Mouse (Mus musculus): ENCODE results near the gene Mknk2.

- TF ChIP-seq CTCF (IDR thresholded peaks at IDR 0.05; ENCODE audit: borderline replicate concordance, control insufficient read depth, extremely low read depth, insufficient read depth, low read length, poor library complexity): no peak
- TF ChIP-seq POLR2A (IDR thresholded peaks at IDR 0.05; ENCODE audit: control insufficient read depth, extremely low read depth, insufficient read depth, low read length, poor library complexity): no peak
These were observed 18.8 kb upstream of the Mknk2 start for GRCm38 (mm10) chr10:80696502-80697392.
